Mouse (Mus musculus) forebrain, embryonic 12.5 days (tissue): Measurements from ENCODE around the gene Got1. TPM values are rescaled to one million over a fixed set of nuclear protein-coding genes. Genes with fewer than 3 reads are reported as not detected.

Experiments
- ATAC-seq: fragments of 200-750 bp; cut with Nextera tagmentation; 2 replicates; pipeline ENCODE4 v1.8.0; 2017; ENCODE audit warnings: moderate TSS enrichment; ENCODE audit not compliant: low FRiP score
- H3K27ac ChIP-seq: fragments of 300-500 bp; sonication (generic); 2 replicates; pipeline ENCODE4 v1.5.1; 2016; ENCODE audit warnings: mild to moderate bottlenecking
- H3K27me3 ChIP-seq: fragments of 300-500 bp; sonication (generic); 2 replicates; pipeline ENCODE4 v1.6.1; 2016; ENCODE audit warnings: mild to moderate bottlenecking
- H3K36me3 ChIP-seq: fragments of 300-500 bp; sonication (generic); replicated peaks from 2 replicates; pipeline ENCODE4 v1.6.1; 2016; ENCODE audit warnings: mild to moderate bottlenecking
- H3K4me1 ChIP-seq: fragments of 300-500 bp; sonication (generic); 2 replicates; pipeline ENCODE4 v1.6.1; 2016
- H3K4me2 ChIP-seq: fragments of 300-500 bp; sonication (generic); 2 replicates; pipeline ENCODE4 v1.6.1; 2016; ENCODE audit warnings: mild to moderate bottlenecking, moderate library complexity
- H3K4me3 ChIP-seq: fragments of 300-500 bp; sonication (generic); replicated peaks from 2 replicates; pipeline ENCODE4 v1.5.1; 2016; ENCODE audit warnings: mild to moderate bottlenecking
- H3K9ac ChIP-seq: fragments of 300-500 bp; sonication (generic); 2 replicates; pipeline ENCODE4 v1.6.1; 2016; ENCODE audit warnings: mild to moderate bottlenecking
- H3K9me3 ChIP-seq: fragments of 300-500 bp; sonication (generic); 2 replicates; pipeline ENCODE4 v1.6.1; 2016
- WGBS: fragments of 180-500 bp; shearing (Covaris S2); methylation state at CpG from one replicate; pipeline ENCODE4 v1.1.7; 2016; 5-methylcytosine and 5-hydroxymethylcytosine counted together
- polyA plus RNA-seq: library from polyadenylated mRNA; unstranded; fragments of >200 nt; fragmentation: Nextera tagmentation; extraction: Ambion mirVana; gene quantifications from 2 replicates; pipeline ENCODE4 v1.2.1, GENCODE M21; 2016

Got1 gene
- polyA plus RNA-seq, 1 experiment from 2014 or later = 57.6 TPM

DNA sequence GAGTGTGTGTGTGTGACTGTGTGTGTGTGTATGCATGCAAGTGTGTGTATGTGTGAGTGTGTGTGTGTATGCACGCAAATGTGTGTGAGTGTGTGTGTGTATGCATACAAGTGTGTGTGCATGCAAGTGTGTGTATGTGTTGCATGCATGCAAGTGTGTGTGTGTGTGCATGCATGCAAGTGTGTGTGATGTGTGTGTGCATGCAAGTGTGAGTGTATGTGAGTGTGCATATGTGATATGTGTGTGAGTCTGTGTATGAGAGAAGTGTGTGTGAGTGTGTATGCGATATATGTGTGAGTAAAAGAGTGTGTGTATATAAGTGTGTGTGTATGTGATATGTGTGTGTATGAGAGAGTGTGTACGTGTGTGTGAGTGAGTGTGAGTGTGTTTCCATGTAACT lies 11.0 kb upstream of the Got1 start:
- Histone ChIP-seq H3K9me3 (no peaks in the 10 kb centered on the region), H3K36me3 (no peaks in the 10 kb centered on the region), H3K4me3 (no peak overlapping the region), H3K27me3 (0 out of 2 replicates have a peak, but pooled peaks cover 13% of the 10 kb centered on the region), H3K27ac (no peak overlapping the region), H3K9ac (no peak overlapping the region), H3K4me1 (no peaks in the 10 kb centered on the region), H3K4me2 (no peak overlapping the region)
- 96% methylated on average over 3 of the region's 3 CpGs for WGBS
- no peak for ATAC-seq

DNA sequence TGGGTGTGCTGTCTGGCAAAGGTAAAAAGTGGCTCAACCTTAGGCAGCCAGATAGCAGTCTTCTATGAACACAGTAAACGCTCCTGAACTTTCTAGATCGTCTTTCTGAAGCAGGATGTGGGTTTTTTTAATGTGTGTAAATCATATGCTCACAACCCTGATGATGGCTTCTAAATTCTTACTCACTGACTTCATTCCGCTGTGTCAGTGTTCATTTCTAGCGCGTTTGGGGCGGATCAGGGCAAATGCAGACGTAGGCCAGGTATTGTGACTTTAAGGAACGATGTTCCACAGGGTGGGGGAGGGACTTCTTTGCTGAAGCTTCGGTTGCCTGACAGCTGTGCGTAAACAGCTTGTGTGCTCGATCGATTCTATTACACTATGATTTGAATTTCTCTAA lies 6.5 kb upstream of the Got1 start:
- Histone ChIP-seq H3K4me1 (no peaks in the 10 kb centered on the region), H3K4me3 (no peak overlapping the region), H3K27me3 (peaks cover 23% of the 10 kb centered on the region), H3K9me3 (no peaks in the 10 kb centered on the region), H3K4me2 (no peak overlapping the region), H3K27ac (no peak overlapping the region), H3K9ac (no peak overlapping the region), H3K36me3 (no peaks in the 10 kb centered on the region)
- WGBS = 32% methylated on average over 12 of the region's 12 CpGs
- no peak for ATAC-seq

DNA sequence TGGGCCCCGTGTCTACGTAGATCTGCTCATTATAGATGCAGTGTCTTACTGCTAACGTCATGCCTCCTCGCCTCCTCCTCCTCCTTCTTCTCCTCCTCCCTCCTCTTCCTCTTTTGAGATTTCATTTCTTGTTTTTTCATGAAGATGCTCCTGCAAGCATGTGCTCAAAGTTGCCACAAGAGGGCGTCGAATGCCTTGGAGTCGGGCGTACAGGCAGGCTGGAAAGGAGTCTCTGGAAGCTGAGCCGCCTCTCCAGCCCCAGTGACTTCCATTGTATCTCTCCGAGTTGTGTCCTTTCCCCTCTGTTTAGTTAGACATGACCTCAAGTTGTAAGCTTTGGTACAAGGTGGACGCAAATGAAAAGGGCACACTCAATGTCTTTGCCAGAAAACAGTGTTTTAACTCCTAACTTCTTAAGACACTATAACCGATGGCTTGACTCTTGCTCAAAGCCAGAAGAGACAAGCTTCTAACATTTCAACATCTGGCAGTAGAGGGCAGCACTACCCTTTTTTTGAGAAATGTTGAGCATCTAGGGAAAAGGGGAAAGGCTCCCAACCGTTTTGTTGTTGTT lies 5.9 kb upstream of the Got1 start:
- Histone ChIP-seq H3K9ac (no peak overlapping the region), H3K9me3 (no peaks in the 10 kb centered on the region), H3K36me3 (no peaks in the 10 kb centered on the region), H3K27ac (no peak overlapping the region), H3K4me1 (peaks cover 3% of the 10 kb centered on the region), H3K4me3 (peak overlapping the region; percentile 18; the same call in 1 of the 2 replicates), H3K27me3 (peaks cover 25% of the 10 kb centered on the region), H3K4me2 (peak overlapping the region; percentile 50)
- peak; percentile 83 for ATAC-seq
- under 1% methylated on average over 13 of the region's 13 CpGs for WGBS

DNA sequence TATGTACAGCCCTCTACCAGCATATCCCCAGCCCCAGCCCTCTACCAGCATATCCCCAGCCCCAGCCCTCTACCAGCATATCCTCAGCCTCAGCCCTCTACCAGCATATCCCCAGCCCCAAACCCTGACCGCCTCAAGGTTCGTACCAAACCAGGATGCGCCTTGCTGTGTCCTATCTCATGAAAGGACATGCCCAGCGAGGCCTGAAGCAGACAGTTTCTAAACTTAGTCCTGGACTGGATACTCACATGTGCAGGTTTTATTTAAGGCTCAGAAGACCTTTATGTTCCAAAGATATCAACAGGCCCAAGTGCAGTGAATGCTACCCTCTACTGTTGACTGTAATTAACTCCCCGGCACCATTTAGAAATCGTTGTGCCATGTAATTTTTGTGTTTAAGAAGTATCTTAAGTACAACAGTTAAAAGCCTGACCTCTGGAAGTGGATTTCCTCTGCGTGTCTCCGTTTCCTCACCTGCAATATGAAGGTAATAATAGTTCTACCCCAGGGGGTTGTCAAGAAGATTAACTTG lies 3.7 kb upstream of the Got1 start:
- WGBS = 71% methylated on average over 8 of the region's 8 CpGs
- H3K36me3 ChIP-seq = no peaks in the 10 kb centered on the region
- H3K27me3 ChIP-seq = peaks cover 25% of the 10 kb centered on the region
- peaks cover 18% of the 10 kb centered on the region for H3K4me1 ChIP-seq
- H3K4me3 ChIP-seq = no peak overlapping the region
- no peak overlapping the region for H3K27ac ChIP-seq
- H3K9me3 ChIP-seq = no peaks in the 10 kb centered on the region
- ATAC-seq = no peak
- no peak overlapping the region for H3K4me2 ChIP-seq
- H3K9ac ChIP-seq = no peak overlapping the region

DNA sequence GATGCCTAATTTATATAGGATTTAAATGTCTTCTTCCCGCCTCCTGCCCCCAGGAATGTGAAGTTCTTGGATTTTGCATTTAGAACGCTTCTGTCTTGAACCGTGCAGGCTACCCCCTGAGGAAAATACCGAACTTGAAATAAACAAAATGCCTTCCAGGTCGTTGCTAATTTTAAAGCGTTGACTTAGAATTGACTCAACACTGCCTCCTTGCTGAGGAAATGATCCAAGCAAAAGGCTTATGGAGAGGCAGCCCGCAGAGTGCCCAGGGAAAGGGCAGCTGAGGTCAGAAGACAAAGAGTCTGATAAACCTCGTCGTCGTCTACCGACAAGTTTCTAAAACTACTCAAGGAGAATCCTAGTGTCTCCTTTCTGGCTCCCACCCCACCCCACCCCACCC lies 2.7 kb upstream of the Got1 start:
- H3K4me3 ChIP-seq = no peak overlapping the region
- no peak for ATAC-seq
- H3K27ac ChIP-seq = no peak overlapping the region
- 6% methylated on average over 11 of the region's 11 CpGs for WGBS
- H3K9me3 ChIP-seq = no peaks in the 10 kb centered on the region
- H3K27me3 ChIP-seq = peaks cover 25% of the 10 kb centered on the region
- no peak overlapping the region for H3K4me2 ChIP-seq
- H3K36me3 ChIP-seq = no peaks in the 10 kb centered on the region
- peaks cover 24% of the 10 kb centered on the region for H3K4me1 ChIP-seq
- H3K9ac ChIP-seq = no peak overlapping the region

DNA sequence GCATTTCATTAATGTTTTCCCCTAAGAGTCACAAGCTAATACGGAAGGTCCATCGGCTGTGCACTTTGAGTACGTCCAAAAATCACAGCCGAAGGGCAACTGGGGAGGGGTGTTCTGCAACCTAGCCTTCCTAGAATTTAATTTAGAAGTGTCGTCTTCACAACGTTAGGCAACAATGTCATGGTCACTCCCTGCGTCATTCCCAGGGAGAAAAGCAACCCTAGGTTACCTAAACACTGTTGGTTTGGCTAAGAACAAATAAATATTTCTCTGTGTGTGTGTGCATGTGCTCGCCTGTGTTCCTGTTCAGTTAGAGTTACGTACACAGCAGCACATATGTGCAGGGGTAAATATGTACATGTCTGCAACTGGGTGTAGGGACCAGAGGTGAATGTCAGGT lies 1.6 kb upstream of the Got1 start:
- no peaks in the 10 kb centered on the region for H3K36me3 ChIP-seq
- H3K4me3 ChIP-seq = no peak overlapping the region
- no peak overlapping the region for H3K27ac ChIP-seq
- no peak overlapping the region for H3K4me2 ChIP-seq
- WGBS = 91% methylated on average over 9 of the region's 9 CpGs
- H3K9me3 ChIP-seq = no peaks in the 10 kb centered on the region
- peaks cover 34% of the 10 kb centered on the region for H3K4me1 ChIP-seq
- H3K27me3 ChIP-seq = peaks cover 25% of the 10 kb centered on the region
- ATAC-seq = no peak
- H3K9ac ChIP-seq = no peak overlapping the region

DNA sequence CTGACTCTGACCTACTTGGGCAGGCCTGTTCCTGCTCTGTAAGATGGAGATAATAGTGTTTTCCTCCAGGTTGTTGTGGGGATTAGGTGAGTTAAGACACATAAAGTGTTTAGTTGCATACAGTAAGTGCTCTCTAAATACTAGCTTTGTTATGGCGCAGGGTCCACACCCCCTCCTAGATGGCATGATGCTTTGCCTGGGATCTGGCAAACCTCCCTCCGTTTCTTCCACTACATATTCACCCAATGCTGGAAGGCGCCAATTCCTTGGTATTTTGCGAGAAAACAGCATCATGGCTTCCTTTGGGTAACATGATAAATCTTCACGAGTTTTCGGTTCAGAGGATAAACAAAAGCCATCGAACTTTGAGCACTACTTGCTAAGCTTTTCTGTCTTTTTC lies 1.2 kb upstream of the Got1 start:
- no peak overlapping the region for H3K4me3 ChIP-seq
- H3K9ac ChIP-seq = no peak overlapping the region
- H3K27me3 ChIP-seq = peaks cover 25% of the 10 kb centered on the region
- no peak for ATAC-seq
- no peaks in the 10 kb centered on the region for H3K36me3 ChIP-seq
- WGBS = 86% methylated on average over 7 of the region's 7 CpGs
- peaks cover 39% of the 10 kb centered on the region for H3K4me1 ChIP-seq
- peak overlapping the region; percentile 69; the same call in 1 of the 2 replicates for H3K4me2 ChIP-seq
- H3K27ac ChIP-seq = no peak overlapping the region
- H3K9me3 ChIP-seq = no peaks in the 10 kb centered on the region

DNA sequence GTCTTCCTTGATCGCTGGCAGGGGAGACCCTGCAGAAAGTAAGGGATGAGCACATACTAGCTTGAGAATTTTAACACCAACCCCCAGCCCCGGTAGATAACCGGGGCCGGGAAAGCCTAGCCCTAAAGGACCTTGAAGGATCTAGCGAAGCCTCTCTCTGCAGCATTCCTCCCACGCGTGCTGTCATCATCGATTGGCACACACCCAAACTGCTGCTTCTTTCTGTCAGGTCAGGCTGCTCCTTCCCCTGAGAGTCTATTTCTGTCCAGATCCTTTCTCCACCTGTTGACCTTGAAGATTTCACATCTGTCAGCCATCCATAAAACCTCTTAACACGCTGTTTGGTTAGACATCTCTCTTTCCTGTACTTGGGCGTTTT lies 688 bp upstream of the Got1 start:
- ATAC-seq = no peak
- peaks cover 43% of the 10 kb centered on the region for H3K4me1 ChIP-seq
- H3K27ac ChIP-seq = 0 out of 2 replicates have a peak overlapping the region, but pooled peaks have one; percentile 50
- no peaks in the 10 kb centered on the region for H3K9me3 ChIP-seq
- 21% methylated on average over 10 of the region's 10 CpGs for whole genome bisulfite sequencing
- H3K36me3 ChIP-seq = no peaks in the 10 kb centered on the region
- peak overlapping the region; percentile 69 for H3K9ac ChIP-seq
- H3K4me2 ChIP-seq = peak overlapping the region; percentile 69
- H3K27me3 ChIP-seq = peaks cover 25% of the 10 kb centered on the region
- peak overlapping the region; percentile 72 for H3K4me3 ChIP-seq

DNA sequence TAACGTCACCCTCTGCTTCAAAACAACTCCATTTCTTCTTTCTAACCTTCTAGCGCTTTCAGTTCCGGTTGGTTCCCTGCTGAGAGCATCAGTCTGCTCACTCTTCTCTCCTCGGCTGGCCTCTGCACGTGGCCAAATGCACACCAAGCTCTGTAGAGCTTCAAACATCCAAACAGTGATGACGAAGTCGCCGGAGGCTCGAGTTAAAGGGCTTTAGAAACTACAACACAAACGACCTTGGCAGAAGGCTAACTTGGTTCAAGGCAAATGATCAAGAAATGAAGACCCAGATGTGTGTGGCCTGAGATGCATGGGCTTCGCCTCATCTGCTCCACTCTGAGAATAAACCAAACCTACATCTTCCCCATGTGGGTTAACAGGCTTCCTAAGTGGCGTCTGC lies 854 bp downstream of the Got1 start:
- H3K9ac ChIP-seq = peak overlapping the region; percentile 70
- H3K27me3 ChIP-seq = peaks cover 25% of the 10 kb centered on the region
- ATAC-seq = no peak
- H3K36me3 ChIP-seq = no peaks in the 10 kb centered on the region
- 9% methylated on average over 12 of the region's 12 CpGs for WGBS
- H3K4me2 ChIP-seq = peak overlapping the region; percentile 69
- H3K4me3 ChIP-seq = peak overlapping the region; percentile 72
- no peak overlapping the region for H3K27ac ChIP-seq
- no peaks in the 10 kb centered on the region for H3K9me3 ChIP-seq
- H3K4me1 ChIP-seq = peaks cover 43% of the 10 kb centered on the region

DNA sequence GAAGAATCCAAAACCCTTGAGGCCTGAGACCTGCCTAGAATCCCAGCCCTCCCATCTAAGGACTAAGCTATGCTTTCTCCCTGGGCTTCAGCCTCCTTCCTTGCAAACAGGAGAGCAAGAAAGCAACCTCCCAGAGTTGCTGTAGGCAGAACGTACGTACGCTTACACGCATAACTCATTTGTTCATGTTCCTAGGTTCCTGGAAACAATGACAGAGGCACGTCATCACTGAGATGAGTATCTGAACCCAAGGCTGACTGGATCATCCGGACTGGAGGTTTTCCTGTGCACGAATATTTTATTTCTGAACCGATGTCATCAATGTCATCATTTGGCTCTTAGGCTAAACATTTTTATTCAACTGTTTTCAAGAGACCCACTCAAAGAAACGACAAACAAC lies 2.4 kb downstream of the Got1 start:
- Histone ChIP-seq H3K27ac (0 out of 2 replicates have a peak overlapping the region, but pooled peaks have one; percentile 8), H3K27me3 (peaks cover 15% of the 10 kb centered on the region), H3K36me3 (no peaks in the 10 kb centered on the region), H3K4me2 (no peak overlapping the region), H3K9me3 (no peaks in the 10 kb centered on the region), H3K4me1 (peaks cover 51% of the 10 kb centered on the region), H3K9ac (no peak overlapping the region), H3K4me3 (no peak overlapping the region)
- WGBS = 75% methylated on average over 9 of the region's 9 CpGs
- no peak for ATAC-seq

DNA sequence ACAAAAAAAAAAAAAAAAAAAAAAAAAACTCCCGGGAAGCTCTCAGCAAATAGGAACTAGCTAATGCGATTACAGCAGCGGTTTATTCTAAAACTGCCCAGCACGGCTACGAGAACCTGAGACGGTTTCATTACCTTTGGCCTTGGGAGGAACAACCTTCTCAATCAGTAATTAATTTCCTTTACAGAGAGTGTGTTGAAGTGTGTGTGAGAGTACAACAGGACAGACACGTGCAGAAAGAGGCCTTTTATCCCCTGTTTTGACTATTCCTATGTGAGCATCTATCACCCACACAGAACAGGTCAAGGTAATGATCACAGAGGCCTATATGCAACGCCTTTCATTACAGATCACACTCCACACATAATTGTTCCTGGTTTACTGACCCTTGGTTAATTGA lies 3.0 kb downstream of the Got1 start:
- Histone ChIP-seq H3K9me3 (no peaks in the 10 kb centered on the region), H3K36me3 (no peaks in the 10 kb centered on the region), H3K9ac (no peak overlapping the region), H3K4me2 (peak overlapping the region; percentile 13; the same call in 1 of the 2 replicates), H3K4me1 (peaks cover 51% of the 10 kb centered on the region), H3K4me3 (no peak overlapping the region), H3K27me3 (peaks cover 11% of the 10 kb centered on the region), H3K27ac (no peak overlapping the region)
- ATAC-seq = no peak
- 14% methylated on average over 8 of the region's 8 CpGs for WGBS

DNA sequence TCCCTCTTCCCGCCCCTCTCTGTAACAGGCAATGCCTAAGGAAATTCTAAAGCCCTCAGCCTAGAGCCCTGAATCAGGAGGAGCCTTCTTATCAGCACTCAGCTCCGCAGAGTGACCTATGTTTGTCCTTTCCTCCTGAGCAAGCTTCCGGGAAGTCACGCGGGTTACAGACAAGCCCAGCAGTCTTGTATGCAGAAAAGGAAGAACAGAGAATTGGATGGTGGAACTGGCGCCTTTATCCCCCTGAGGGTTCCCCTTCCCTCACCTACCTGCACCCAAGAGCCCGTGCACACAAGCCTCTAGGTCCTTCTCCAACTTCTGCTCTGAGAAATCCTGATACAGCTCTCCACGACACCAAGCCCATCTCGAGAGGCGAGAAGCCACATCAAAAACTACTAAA lies 4.0 kb downstream of the Got1 start:
- 73% methylated on average over 9 of the region's 10 CpGs for WGBS
- no peak overlapping the region for H3K27ac ChIP-seq
- H3K27me3 ChIP-seq = 0 out of 2 replicates have a peak, but pooled peaks cover 5% of the 10 kb centered on the region
- H3K4me2 ChIP-seq = peak overlapping the region; percentile 13; the same call in 1 of the 2 replicates
- ATAC-seq = no peak
- H3K9me3 ChIP-seq = no peaks in the 10 kb centered on the region
- H3K4me1 ChIP-seq = peaks cover 49% of the 10 kb centered on the region
- H3K4me3 ChIP-seq = no peak overlapping the region
- no peaks in the 10 kb centered on the region for H3K36me3 ChIP-seq
- no peak overlapping the region for H3K9ac ChIP-seq

DNA sequence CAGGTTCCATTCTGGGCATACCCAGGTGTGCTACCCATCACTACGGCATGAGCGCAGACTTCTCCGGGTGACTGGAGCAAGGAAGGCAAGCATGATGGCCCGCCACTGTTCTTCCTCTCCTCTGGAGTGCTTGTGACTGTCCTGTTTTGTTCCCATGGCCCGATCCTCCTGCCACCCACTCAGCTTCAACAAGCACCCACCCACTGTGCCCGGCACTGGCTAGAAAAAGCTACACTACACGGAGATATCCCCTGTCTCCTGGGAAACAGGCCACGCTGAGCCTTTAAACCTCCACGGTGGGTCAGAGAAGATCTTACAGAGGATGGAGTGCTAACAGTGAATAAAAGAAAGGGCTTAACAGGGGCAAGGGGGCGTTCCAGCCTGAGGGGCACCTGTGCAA lies 5.2 kb downstream of the Got1 start:
- H3K27ac ChIP-seq = no peak overlapping the region
- H3K9ac ChIP-seq = no peak overlapping the region
- no peak overlapping the region for H3K4me3 ChIP-seq
- peaks cover 11% of the 10 kb centered on the region for H3K36me3 ChIP-seq
- no peak overlapping the region for H3K4me2 ChIP-seq
- 84% methylated on average over 10 of the region's 10 CpGs for WGBS
- H3K9me3 ChIP-seq = no peaks in the 10 kb centered on the region
- ATAC-seq = no peak
- H3K27me3 ChIP-seq = 0 out of 2 replicates have a peak, but pooled peaks cover 5% of the 10 kb centered on the region
- peaks cover 42% of the 10 kb centered on the region for H3K4me1 ChIP-seq
